Mouse (Mus musculus): ENCODE results near the gene Pld2. TPM values are rescaled to one million over a fixed set of nuclear protein-coding genes. Genes with fewer than 3 reads are reported as not detected.

Gene Pld2
- polyA plus RNA-seq, 1 experiment, result 28.6 TPM

DNA sequence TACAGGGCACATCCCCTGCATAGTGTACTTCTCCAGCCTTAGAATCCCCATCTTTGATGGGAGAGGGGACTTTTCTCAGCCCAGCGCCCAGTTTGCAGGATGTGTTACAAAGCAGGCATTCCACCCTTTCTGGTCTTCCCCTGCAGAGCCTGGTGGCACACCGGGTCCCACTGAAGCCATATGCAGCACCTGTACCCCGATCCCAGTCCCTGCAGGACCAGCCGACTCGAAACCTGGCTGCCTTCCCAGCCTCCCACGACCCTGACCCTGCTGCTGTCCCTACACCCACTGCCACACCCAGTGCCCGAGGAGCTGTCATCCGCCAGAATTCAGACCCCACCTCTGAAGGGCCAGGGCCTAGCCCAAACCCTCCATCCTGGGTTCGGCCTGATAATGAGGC lies 67.7 kb downstream of the Pld2 start:
- no peak for DNase-seq (ENCODE audit: extremely low spot score in 1 of 2, low spot score in 1 of 2)

Other genes with a start within 250 kb of the Pld2 start
- gene Alox12e, start 217.4 kb upstream of the Pld2 start, polyA plus RNA-seq (2012; rRNA removed), result 0.13 and 0.24 TPM in 2 replicates
- 0.26 and 0.84 TPM in 2 replicates for gene Alox15, start 188.0 kb upstream of the Pld2 start, polyA plus RNA-seq (2012; rRNA removed)
- gene Pelp1, start 130.0 kb upstream of the Pld2 start, polyA plus RNA-seq (2012; rRNA removed), result 19.3 and 20.9 TPM in 2 replicates
- 64.1 and 69.8 TPM in 2 replicates for gene Arrb2, start 107.4 kb upstream of the Pld2 start, polyA plus RNA-seq (2012; rRNA removed)
- 15.8 and 17.3 TPM in 2 replicates for gene Med11, start 88.1 kb upstream of the Pld2 start, polyA plus RNA-seq (2012; rRNA removed)
- 0.57 and 0.72 TPM in 2 replicates for gene Zmynd15, start 80.6 kb upstream of the Pld2 start, polyA plus RNA-seq (2012; rRNA removed)
- gene Cxcl16, start 80.1 kb upstream of the Pld2 start, polyA plus RNA-seq (2012; rRNA removed), result 3.2 and 3.7 TPM in 2 replicates
- gene Tm4sf5, start 34.8 kb upstream of the Pld2 start, polyA plus RNA-seq (2012; rRNA removed), result 0.65 and 1.1 TPM in 2 replicates
- 1.6 and 4.3 TPM in 2 replicates for gene Vmo1, start 25.4 kb upstream of the Pld2 start, polyA plus RNA-seq (2012; rRNA removed)
- gene Gltpd2, start 20.9 kb upstream of the Pld2 start, polyA plus RNA-seq (2012; rRNA removed), result 0.13 TPM in 1 of 2 replicates, not detected in the other
- 245 and 249 TPM in 2 replicates for gene Psmb6, start 14.7 kb upstream of the Pld2 start, polyA plus RNA-seq (2012; rRNA removed)
- gene Gm40193, start 7.1 kb upstream of the Pld2 start, polyA plus RNA-seq (2012; rRNA removed), result not detected in 2 replicates
- 285 and 322 TPM in 2 replicates for gene Mink1, start 22.8 kb downstream of the Pld2 start, polyA plus RNA-seq (2012; rRNA removed)
- not detected in 2 replicates for gene 4930544D05Rik, start 75.8 kb downstream of the Pld2 start, polyA plus RNA-seq (2012; rRNA removed)
- 0.30 and 0.42 TPM in 2 replicates for gene Chrne, start 79.2 kb downstream of the Pld2 start, polyA plus RNA-seq (2012; rRNA removed)
- not detected in 2 replicates for gene Gp1ba, start 99.1 kb downstream of the Pld2 start, polyA plus RNA-seq (2012; rRNA removed)
- 119 and 125 TPM in 2 replicates for gene Rnf167, start 107.2 kb downstream of the Pld2 start, polyA plus RNA-seq (2012; rRNA removed)
- gene Slc25a11, start 107.4 kb downstream of the Pld2 start, polyA plus RNA-seq (2012; rRNA removed), result 132 and 138 TPM in 2 replicates
- 273 and 299 TPM in 2 replicates for gene Pfn1, start 114.6 kb downstream of the Pld2 start, polyA plus RNA-seq (2012; rRNA removed)
- gene Eno3, start 117.1 kb downstream of the Pld2 start, polyA plus RNA-seq (2012; rRNA removed), result 23.9 and 28.4 TPM in 2 replicates
- 93.4 and 104 TPM in 2 replicates for gene Spag7, start 129.4 kb downstream of the Pld2 start, polyA plus RNA-seq (2012; rRNA removed)
- gene Camta2, start 148.0 kb downstream of the Pld2 start, polyA plus RNA-seq (2012; rRNA removed), result 95.6 and 121 TPM in 2 replicates
- 3.5 and 3.9 TPM in 2 replicates for gene Inca1, start 160.1 kb downstream of the Pld2 start, polyA plus RNA-seq (2012; rRNA removed)
- 45.2 and 48.5 TPM in 2 replicates for gene Kif1c, start 160.5 kb downstream of the Pld2 start, polyA plus RNA-seq (2012; rRNA removed)
- 8.7 and 9.8 TPM in 2 replicates for gene Zfp3, start 224.1 kb downstream of the Pld2 start, polyA plus RNA-seq (2012; rRNA removed)

Data from frontal cortex, adult 2 months (tissue).